10 mouse cellular contexts compared by ENCODE assay signal in genomic region chr17:86477401-86477800, GRCm38 (mm10). TPM values are rescaled to one million over a fixed set of nuclear protein-coding genes. Genes with fewer than 3 reads are reported as not detected.
"Had no signal": no experiment of that assay in that cellular context is flagged by ENCODE, and none has a peak within 500 bp of the region (broad histone marks: within the 10 kb centered on the region; RNA-seq: fewer than 3 reads in every experiment).

No protein-coding gene starts in this region.

RNA-seq across cellular contexts. Expression of gene Gm10309, which starts 27.6 kb away (rescaled TPM):
- total RNA-seq: common myeloid progenitor, adult 5-6 weeks; forebrain, postnatal 0 days; gastrocnemius, postnatal 14 days; gastrocnemius, postnatal 25 days; gastrocnemius, postnatal 36 days; granulocyte monocyte progenitor cell, adult 5-6 weeks; heart, adult 2 months; heart, adult 8-10 months had no signal
- polyA plus RNA-seq: cortical plate, adult 2 months; forebrain, embryonic 14.5 days had no signal
